Mouse (Mus musculus): Measurements from ENCODE around the gene Gstp1.

GRCm38 (mm10) chr19:4027576-4027975, 10.2 kb downstream of the Gstp1 start:
- TF ChIP-seq CTCF (IDR thresholded peaks at IDR 0.05; ENCODE audit: low read depth, low read length) (no peak), EP300 (IDR thresholded peaks at IDR 0.05; ENCODE audit: insufficient read depth, low read depth, low read length) (no peak), POLR2A (IDR thresholded peaks at IDR 0.05; ENCODE audit: insufficient read depth, low read length) (no peak)

Measured in ES-Bruce4 (cell line).